Mouse (Mus musculus): ENCODE measurements around the gene Cdc37.

Cdc37 gene

DNA sequence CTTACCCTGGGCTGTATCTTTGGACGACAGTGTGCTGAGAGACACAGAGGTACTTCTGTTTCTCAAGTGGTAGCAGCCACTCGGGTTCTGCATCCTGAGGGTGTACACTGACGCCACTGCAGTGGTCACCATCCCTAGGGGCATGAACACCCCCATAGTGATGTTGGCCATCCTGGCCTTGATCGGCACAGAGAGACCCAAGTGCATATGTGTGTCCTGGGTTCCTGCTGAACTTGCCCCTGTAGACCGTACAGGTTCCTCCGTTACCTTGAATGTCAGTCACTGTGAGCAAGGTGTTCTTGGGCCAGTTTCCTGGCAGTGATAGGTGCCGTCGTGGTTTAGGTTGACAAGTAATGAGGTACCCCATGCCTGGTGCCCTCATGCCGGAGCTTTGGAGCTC, 56.4 kb downstream of the Cdc37 start:
- no peak for DNase-seq

DNA sequence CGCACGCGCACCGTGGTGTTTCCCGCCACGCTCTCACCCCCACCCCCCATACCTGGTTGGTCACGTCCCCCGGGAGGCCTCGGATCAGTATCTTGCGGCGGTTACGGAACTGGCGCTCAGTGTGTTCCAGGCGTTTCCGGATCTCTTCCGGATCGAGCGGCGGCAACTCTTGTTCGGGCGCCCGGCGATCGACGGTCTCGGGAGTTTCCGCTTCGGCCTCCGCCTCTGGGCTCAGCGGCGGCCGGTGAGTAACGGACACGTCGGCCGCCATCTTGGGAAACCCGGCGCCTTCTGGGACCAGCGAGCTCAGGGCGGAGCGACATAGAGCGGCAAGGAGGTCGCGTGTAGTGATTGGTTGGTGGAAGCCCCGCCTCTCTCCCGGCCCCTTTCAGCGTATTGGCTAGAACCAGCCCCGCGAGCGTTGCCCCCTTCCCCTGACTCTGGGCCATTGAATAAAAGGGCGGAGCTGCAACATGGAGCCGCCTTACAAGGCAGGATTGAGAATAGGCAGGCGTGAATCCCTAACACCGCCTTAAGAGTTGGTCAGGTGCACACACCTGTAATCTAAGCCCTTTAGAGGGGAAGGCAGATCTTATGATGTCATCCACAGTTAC, 58.0 kb downstream of the Cdc37 start, which contains the start of the genes Gm38431 and Raver1:
Gene Gm38431 (minus strand): TSS at position 291 of the 614 bp plus-strand sequence.
Gene Raver1 (minus strand): TSS at position 302 of the 614 bp plus-strand sequence.
- peak; percentile 96 to 99 for DNase-seq

- DNase-seq: no peak
Observed at GRCm38 (mm10) chr9:21090972-21091706, 58.6 kb downstream of the Cdc37 start.

GRCm38 (mm10) chr9:21090537-21090936, 59.2 kb downstream of the Cdc37 start:
- DNase-seq: no peak

- no peak for DNase-seq
Observed at GRCm38 (mm10) chr9:21083324-21083723, 66.5 kb downstream of the Cdc37 start.
